Mouse (Mus musculus): ENCODE data around the gene Atp11a. TPM values are rescaled to one million over a fixed set of nuclear protein-coding genes. Genes with fewer than 3 reads are reported as not detected.

The Atp11a gene
- polyA plus RNA-seq, 1 experiment from 2014 or later = 7.0 TPM

GRCm38 (mm10) chr8:12829381-12829780, 72.6 kb downstream of the Atp11a start:
- WGBS = 71% methylated on average over 1 of the region's 1 CpGs
- Histone ChIP-seq H3K4me2 (no peak overlapping the region), H3K27ac (ENCODE audit: low read depth, low read length) (no peak overlapping the region), H3K36me3 (ENCODE audit: control insufficient read depth, insufficient read depth, low read length) (peaks cover 4% of the 10 kb centered on the region; the same call in 1 of the 2 replicates), H3K9me3 (ENCODE audit: control insufficient read depth, low read length) (no peaks in the 10 kb centered on the region), H3K27me3 (replicated peaks; ENCODE audit: control insufficient read depth, insufficient read depth, low read length) (peaks cover 47% of the 10 kb centered on the region), H3K4me3 (ENCODE audit: low read depth, low read length) (no peak overlapping the region), H3K4me1 (replicated peaks; ENCODE audit: control insufficient read depth, insufficient read depth, low read length) (0 out of 2 replicates have a peak, but pooled peaks cover 3% of the 10 kb centered on the region), H3K9ac (ENCODE audit: low read depth, low read length) (no peak overlapping the region)
- DNase-seq (ENCODE audit: low spot score) = no peak
- no peak for ATAC-seq (replicated peaks; ENCODE audit: low FRiP score)

- DNase-seq (ENCODE audit: low spot score) (no peak), ATAC-seq (replicated peaks; ENCODE audit: low FRiP score) (no peak)
- H3K36me3 ChIP-seq (ENCODE audit: control insufficient read depth, insufficient read depth, low read length) = peaks cover 8% of the 10 kb centered on the region; the same call in 1 of the 2 replicates
- 88% methylated on average over 7 of the region's 7 CpGs for WGBS
- peaks cover 68% of the 10 kb centered on the region for H3K27me3 ChIP-seq (replicated peaks; ENCODE audit: control insufficient read depth, insufficient read depth, low read length)
- H3K4me1 ChIP-seq (replicated peaks; ENCODE audit: control insufficient read depth, insufficient read depth, low read length) = no peaks in the 10 kb centered on the region
- no peaks in the 10 kb centered on the region for H3K9me3 ChIP-seq (ENCODE audit: control insufficient read depth, low read length)
- no peak overlapping the region for H3K27ac ChIP-seq (ENCODE audit: low read depth, low read length)
- H3K4me2 ChIP-seq = no peak overlapping the region
- H3K9ac ChIP-seq (ENCODE audit: low read depth, low read length) = no peak overlapping the region
- no peak overlapping the region for H3K4me3 ChIP-seq (ENCODE audit: low read depth, low read length)
Observed at GRCm38 (mm10) chr8:12831659-12832589, 75.1 kb downstream of the Atp11a start.

- Histone ChIP-seq H3K27ac (ENCODE audit: low read depth, low read length) (no peak overlapping the region), H3K9me3 (ENCODE audit: control insufficient read depth, low read length) (no peaks in the 10 kb centered on the region), H3K36me3 (ENCODE audit: control insufficient read depth, insufficient read depth, low read length) (peaks cover 8% of the 10 kb centered on the region; the same call in 1 of the 2 replicates), H3K9ac (ENCODE audit: low read depth, low read length) (no peak overlapping the region), H3K4me2 (no peak overlapping the region), H3K27me3 (replicated peaks; ENCODE audit: control insufficient read depth, insufficient read depth, low read length) (peaks cover 62% of the 10 kb centered on the region), H3K4me3 (ENCODE audit: low read depth, low read length) (no peak overlapping the region), H3K4me1 (replicated peaks; ENCODE audit: control insufficient read depth, insufficient read depth, low read length) (no peaks in the 10 kb centered on the region)
- 71% methylated on average over 5 of the region's 5 CpGs for WGBS
- DNase-seq (ENCODE audit: low spot score) = no peak
- ATAC-seq (replicated peaks; ENCODE audit: low FRiP score) = no peak
Observed at GRCm38 (mm10) chr8:12833616-12834015, 76.8 kb downstream of the Atp11a start.

- Histone ChIP-seq H3K4me1 (replicated peaks; ENCODE audit: control insufficient read depth, insufficient read depth, low read length) (no peaks in the 10 kb centered on the region), H3K27me3 (replicated peaks; ENCODE audit: control insufficient read depth, insufficient read depth, low read length) (peaks cover 39% of the 10 kb centered on the region), H3K9ac (ENCODE audit: low read depth, low read length) (no peak overlapping the region), H3K4me3 (ENCODE audit: low read depth, low read length) (no peak overlapping the region), H3K36me3 (ENCODE audit: control insufficient read depth, insufficient read depth, low read length) (no peaks in the 10 kb centered on the region; the same call in 1 of the 2 replicates), H3K9me3 (ENCODE audit: control insufficient read depth, low read length) (no peaks in the 10 kb centered on the region), H3K4me2 (no peak overlapping the region), H3K27ac (ENCODE audit: low read depth, low read length) (no peak overlapping the region)
- WGBS = 87% methylated on average over 7 of the region's 7 CpGs
- DNase-seq (ENCODE audit: low spot score) (no peak), ATAC-seq (replicated peaks; ENCODE audit: low FRiP score) (no peak)
Observed at GRCm38 (mm10) chr8:12840834-12841233, 84.0 kb downstream of the Atp11a start.

- H3K4me2 ChIP-seq = no peak overlapping the region
- 85% methylated on average over 11 of the region's 11 CpGs for WGBS
- no peaks in the 10 kb centered on the region for H3K36me3 ChIP-seq (ENCODE audit: control insufficient read depth, insufficient read depth, low read length)
- H3K4me1 ChIP-seq (replicated peaks; ENCODE audit: control insufficient read depth, insufficient read depth, low read length) = no peaks in the 10 kb centered on the region
- no peak overlapping the region for H3K27ac ChIP-seq (ENCODE audit: low read depth, low read length)
- ATAC-seq (replicated peaks; ENCODE audit: low FRiP score) (0 out of 2 replicates have a peak, but pooled peaks have one; percentile 53), DNase-seq (ENCODE audit: low spot score) (no peak)
- no peaks in the 10 kb centered on the region for H3K9me3 ChIP-seq (ENCODE audit: control insufficient read depth, low read length)
- no peak overlapping the region for H3K4me3 ChIP-seq (ENCODE audit: low read depth, low read length)
- H3K9ac ChIP-seq (ENCODE audit: low read depth, low read length) = no peak overlapping the region
- peaks cover 39% of the 10 kb centered on the region for H3K27me3 ChIP-seq (replicated peaks; ENCODE audit: control insufficient read depth, insufficient read depth, low read length)
Observed at GRCm38 (mm10) chr8:12842342-12842995, 85.7 kb downstream of the Atp11a start.

GRCm38 (mm10) chr8:12844347-12844950, 87.6 kb downstream of the Atp11a start:
- H3K9me3 ChIP-seq (ENCODE audit: control insufficient read depth, low read length) = no peaks in the 10 kb centered on the region
- H3K4me3 ChIP-seq (ENCODE audit: low read depth, low read length) = no peak overlapping the region
- H3K27ac ChIP-seq (ENCODE audit: low read depth, low read length) = no peak overlapping the region
- H3K4me1 ChIP-seq (replicated peaks; ENCODE audit: control insufficient read depth, insufficient read depth, low read length) = no peaks in the 10 kb centered on the region
- DNase-seq (ENCODE audit: low spot score) (no peak), ATAC-seq (replicated peaks; ENCODE audit: low FRiP score) (no peak)
- 89% methylated on average over 16 of the region's 16 CpGs for WGBS
- H3K27me3 ChIP-seq (replicated peaks; ENCODE audit: control insufficient read depth, insufficient read depth, low read length) = peaks cover 40% of the 10 kb centered on the region
- H3K36me3 ChIP-seq (ENCODE audit: control insufficient read depth, insufficient read depth, low read length) = peaks cover 5% of the 10 kb centered on the region; the same call in 1 of the 2 replicates
- no peak overlapping the region for H3K4me2 ChIP-seq
- H3K9ac ChIP-seq (ENCODE audit: low read depth, low read length) = no peak overlapping the region

- no peak overlapping the region for H3K9ac ChIP-seq (ENCODE audit: low read depth, low read length)
- no peaks in the 10 kb centered on the region for H3K4me1 ChIP-seq (replicated peaks; ENCODE audit: control insufficient read depth, insufficient read depth, low read length)
- H3K27me3 ChIP-seq (replicated peaks; ENCODE audit: control insufficient read depth, insufficient read depth, low read length) = peaks cover 43% of the 10 kb centered on the region
- peaks cover 7% of the 10 kb centered on the region; the same call in 1 of the 2 replicates for H3K36me3 ChIP-seq (ENCODE audit: control insufficient read depth, insufficient read depth, low read length)
- no peak overlapping the region for H3K27ac ChIP-seq (ENCODE audit: low read depth, low read length)
- H3K4me3 ChIP-seq (ENCODE audit: low read depth, low read length) = no peak overlapping the region
- H3K4me2 ChIP-seq = no peak overlapping the region
- 86% methylated on average over 6 of the region's 6 CpGs for WGBS
- ATAC-seq (replicated peaks; ENCODE audit: low FRiP score) (no peak), DNase-seq (ENCODE audit: low spot score) (no peak)
- no peaks in the 10 kb centered on the region for H3K9me3 ChIP-seq (ENCODE audit: control insufficient read depth, low read length)
Observed at GRCm38 (mm10) chr8:12846447-12846846, 89.6 kb downstream of the Atp11a start.

GRCm38 (mm10) chr8:12851241-12851640, 94.4 kb downstream of the Atp11a start:
- Histone ChIP-seq H3K4me2 (no peak overlapping the region), H3K9ac (ENCODE audit: low read depth, low read length) (no peak overlapping the region), H3K36me3 (ENCODE audit: control insufficient read depth, insufficient read depth, low read length) (peaks cover 7% of the 10 kb centered on the region; the same call in 1 of the 2 replicates), H3K9me3 (ENCODE audit: control insufficient read depth, low read length) (no peaks in the 10 kb centered on the region), H3K27ac (ENCODE audit: low read depth, low read length) (no peak overlapping the region), H3K27me3 (replicated peaks; ENCODE audit: control insufficient read depth, insufficient read depth, low read length) (peaks cover 32% of the 10 kb centered on the region), H3K4me3 (ENCODE audit: low read depth, low read length) (no peak overlapping the region), H3K4me1 (replicated peaks; ENCODE audit: control insufficient read depth, insufficient read depth, low read length) (no peaks in the 10 kb centered on the region)
- ATAC-seq (replicated peaks; ENCODE audit: low FRiP score) (no peak), DNase-seq (ENCODE audit: low spot score) (no peak)
- WGBS = 81% methylated on average over 10 of the region's 10 CpGs

Data from liver, embryonic 11.5 days (tissue).